Mouse (Mus musculus) ES-E14 (cell line): Measurements from ENCODE around the gene Pigb.
A peak's percentile ranks its signal among the peaks of the same experiment; 100 is the strongest.

Experiments used
- CHD2 ChIP-seq: IDR thresholded peaks from 2 replicates; pipeline ENCODE4 v1.6.1; 2014; ENCODE audit warnings: mild to moderate bottlenecking, low read depth, low read length, inconsistent platforms
- HCFC1 ChIP-seq: IDR thresholded peaks from 2 replicates; pipeline ENCODE4 v1.6.1; 2012; ENCODE audit warnings: low read length, inconsistent platforms, borderline replicate concordance; ENCODE audit not compliant: insufficient read depth
- MAFK ChIP-seq: IDR thresholded peaks from 2 replicates; pipeline ENCODE4 v1.6.1; 2014; ENCODE audit warnings: mild to moderate bottlenecking, low read depth, low read length, inconsistent platforms; ENCODE audit not compliant: insufficient read depth
- ZC3H11A ChIP-seq: IDR thresholded peaks from 2 replicates; pipeline ENCODE4 v1.6.1; 2012; ENCODE audit warnings: low read depth, mild to moderate bottlenecking, inconsistent platforms, low read length, borderline replicate concordance
- ZNF384 ChIP-seq: IDR thresholded peaks from 2 replicates; pipeline ENCODE4 v1.6.1; 2012; ENCODE audit warnings: low read depth, low read length, inconsistent platforms

GRCm38 (mm10) chr9:73039222-73039945 is 794 bp downstream of the Pigb start:
- TF ChIP-seq MAFK (peak; percentile 12; the same call in 1 of the 2 replicates), HCFC1 (no peak), ZC3H11A (no peak), ZNF384 (no peak), CHD2 (no peak)
